Mouse (Mus musculus) ES-E14 (cell line): ENCODE data around the gene Homer2.

Source experiments
- CHD2 ChIP-seq: IDR thresholded peaks from 2 replicates; pipeline ENCODE4 v1.6.1; 2014; ENCODE audit warnings: mild to moderate bottlenecking, low read depth, low read length, inconsistent platforms
- HCFC1 ChIP-seq: IDR thresholded peaks from 2 replicates; pipeline ENCODE4 v1.6.1; 2012; ENCODE audit warnings: low read length, inconsistent platforms, borderline replicate concordance; ENCODE audit not compliant: insufficient read depth
- MAFK ChIP-seq: IDR thresholded peaks from 2 replicates; pipeline ENCODE4 v1.6.1; 2014; ENCODE audit warnings: mild to moderate bottlenecking, low read depth, low read length, inconsistent platforms; ENCODE audit not compliant: insufficient read depth
- ZC3H11A ChIP-seq: IDR thresholded peaks from 2 replicates; pipeline ENCODE4 v1.6.1; 2012; ENCODE audit warnings: low read depth, mild to moderate bottlenecking, inconsistent platforms, low read length, borderline replicate concordance
- ZNF384 ChIP-seq: IDR thresholded peaks from 2 replicates; pipeline ENCODE4 v1.6.1; 2012; ENCODE audit warnings: low read depth, low read length, inconsistent platforms

DNA sequence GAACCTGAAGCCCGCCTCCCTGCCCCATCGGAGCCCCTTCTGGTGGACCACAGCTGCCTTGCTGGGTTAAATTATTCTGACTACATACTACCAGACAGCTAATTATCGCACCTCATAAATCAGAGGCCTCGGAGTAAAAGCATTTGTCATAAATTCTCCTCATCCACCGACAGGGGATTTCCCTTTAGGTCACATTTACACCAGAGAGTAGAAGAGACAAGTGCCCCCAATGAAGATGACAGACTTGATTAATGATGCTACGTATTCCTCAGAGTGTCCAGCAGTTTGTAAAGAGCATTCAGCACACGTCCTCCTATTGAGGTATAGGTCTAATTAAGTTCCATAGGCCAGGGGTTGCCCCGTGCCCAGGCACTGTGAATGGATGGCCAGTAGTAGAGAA is 50.7 kb downstream of the Homer2 start:
- TF ChIP-seq ZC3H11A (no peak), ZNF384 (no peak), MAFK (no peak), CHD2 (no peak), HCFC1 (no peak)
